Mouse (Mus musculus): ENCODE measurements around the gene Rgmb. TPM values are rescaled to one million over a fixed set of nuclear protein-coding genes. Genes with fewer than 3 reads are reported as not detected.

Rgmb gene
- polyA plus RNA-seq, 1 experiment from 2014 or later = 14.3 TPM

DNA sequence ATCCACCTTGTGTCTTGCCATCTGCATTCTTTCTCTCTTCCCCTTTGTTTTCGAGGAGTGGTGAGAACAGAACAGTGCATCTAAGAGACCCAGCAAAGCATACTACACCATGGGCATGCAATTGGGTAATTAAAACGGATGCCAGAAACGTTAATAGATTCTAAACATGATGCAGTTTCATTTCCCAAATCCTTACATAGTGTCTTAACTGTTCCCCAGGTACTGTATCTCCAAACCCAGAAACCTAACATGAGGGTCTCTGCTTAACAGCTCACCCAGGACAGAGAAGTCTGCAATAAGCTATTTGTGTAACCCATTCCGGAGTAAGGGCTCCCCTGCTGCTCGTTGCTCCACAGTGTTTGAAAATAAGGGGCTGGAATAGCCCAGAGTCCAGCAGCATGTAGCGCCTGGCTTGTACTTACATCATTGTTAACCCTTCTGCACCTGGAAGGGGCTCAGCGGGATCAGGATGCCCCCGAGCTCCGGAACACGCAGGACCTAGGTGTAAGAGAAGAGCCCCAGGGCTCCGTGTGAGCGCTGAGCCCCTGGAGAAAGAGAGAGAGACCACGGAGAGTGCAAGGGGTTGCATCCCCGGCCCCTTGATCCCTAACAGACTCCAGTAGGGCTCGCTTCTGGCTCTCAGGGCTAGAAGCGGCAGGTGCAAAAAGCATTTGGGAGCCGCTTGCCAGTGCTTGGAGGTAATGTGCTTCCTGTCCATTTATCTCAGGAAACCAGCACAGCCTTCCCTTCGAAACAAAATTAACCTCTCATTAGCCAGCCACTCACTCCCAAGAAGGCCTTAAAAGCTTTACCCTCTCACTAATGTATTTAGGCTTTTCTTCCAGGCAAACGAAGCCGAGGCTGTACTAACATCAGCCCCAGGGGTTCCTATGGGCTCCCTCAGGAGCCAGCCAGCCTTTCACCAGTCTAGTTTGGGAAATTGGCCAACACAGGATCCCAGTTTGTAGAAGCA lies 1.4 kb downstream of the Rgmb start:
- H3K27me3 ChIP-seq = peaks cover 41% of the 10 kb centered on the region
- no peak for ATAC-seq (ENCODE audit: insufficient number of reproducible peaks, insufficient read depth, low FRiP score, low TSS enrichment, low read depth)
- peaks cover 31% of the 10 kb centered on the region for H3K4me1 ChIP-seq
- peak overlapping the region; percentile 59 for H3K4me3 ChIP-seq
- WGBS = 2% methylated on average over 20 of the region's 20 CpGs
- peak overlapping the region; percentile 91 for H3K4me2 ChIP-seq
- H3K9me3 ChIP-seq = no peaks in the 10 kb centered on the region
- H3K36me3 ChIP-seq = no peaks in the 10 kb centered on the region
- peak overlapping the region; percentile 72 for H3K9ac ChIP-seq
- peak overlapping the region; percentile 73 for H3K27ac ChIP-seq

DNA sequence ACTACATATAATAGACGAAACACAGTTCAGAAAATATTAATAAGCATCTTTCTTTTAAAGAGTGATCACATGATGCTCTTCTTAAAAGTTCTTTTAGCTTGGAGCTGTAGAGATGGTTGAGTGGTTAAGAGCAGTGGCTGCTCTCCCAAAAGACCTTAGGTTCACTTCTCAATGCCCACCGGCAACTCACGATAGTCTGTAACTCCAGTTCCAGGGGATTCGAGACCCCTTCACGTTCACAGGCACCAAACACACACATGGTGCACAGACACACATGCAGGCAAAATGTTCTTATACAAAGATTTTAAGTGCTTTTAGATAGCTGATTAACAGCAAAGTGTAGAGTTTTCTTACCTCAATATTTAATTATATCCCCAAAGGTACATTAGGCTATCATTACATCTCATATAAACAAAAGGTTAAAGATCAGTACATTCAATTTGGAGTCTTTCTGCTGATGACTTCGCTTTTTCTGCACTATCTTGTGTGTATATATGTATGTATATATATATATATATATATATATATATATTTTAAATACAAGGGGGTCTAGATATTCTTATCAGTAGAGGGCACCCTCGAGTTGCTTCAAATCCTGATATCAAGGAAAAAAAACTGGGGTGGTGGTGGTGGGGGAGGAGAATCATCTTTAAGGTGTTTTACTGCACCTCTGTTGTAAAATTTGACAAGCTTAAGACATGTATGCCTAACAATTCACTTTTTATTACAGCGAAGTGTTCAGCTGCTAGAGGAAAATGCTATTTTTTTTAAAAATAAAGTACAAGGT lies 2.5 kb downstream of the Rgmb start:
- Histone ChIP-seq H3K27me3 (peaks cover 40% of the 10 kb centered on the region), H3K4me2 (peak overlapping the region; percentile 91; the same call in 1 of the 2 replicates), H3K4me1 (peaks cover 42% of the 10 kb centered on the region), H3K4me3 (no peak overlapping the region), H3K9ac (no peak overlapping the region), H3K9me3 (no peaks in the 10 kb centered on the region), H3K27ac (no peak overlapping the region), H3K36me3 (no peaks in the 10 kb centered on the region)
- ATAC-seq (ENCODE audit: insufficient number of reproducible peaks, insufficient read depth, low FRiP score, low TSS enrichment, low read depth) = no peak
- WGBS = 53% methylated on average over 8 of the region's 8 CpGs

DNA sequence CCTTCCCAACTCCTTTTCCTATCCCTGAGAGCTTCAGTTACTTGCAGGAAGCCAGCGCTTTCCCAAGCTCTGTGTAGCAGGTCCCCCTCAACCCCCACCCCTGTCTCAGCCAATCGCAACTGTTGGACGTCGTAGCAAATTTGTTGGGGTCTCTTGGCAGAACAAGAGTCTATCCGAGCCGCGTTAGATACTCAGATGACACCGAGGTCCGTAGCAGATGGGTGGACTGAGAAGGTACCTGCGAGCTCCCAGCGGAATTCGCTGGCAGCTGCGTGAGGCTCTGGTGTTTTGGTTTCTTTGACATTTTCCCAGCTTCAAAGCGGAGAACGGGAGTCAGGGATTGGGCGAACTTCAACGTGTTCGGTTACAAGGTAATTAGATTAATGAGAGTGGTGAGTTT lies 3.9 kb downstream of the Rgmb start:
- Histone ChIP-seq H3K27me3 (peaks cover 32% of the 10 kb centered on the region), H3K4me3 (peak overlapping the region; percentile 94), H3K9me3 (no peaks in the 10 kb centered on the region), H3K9ac (peak overlapping the region; percentile 95), H3K27ac (peak overlapping the region; percentile 60), H3K4me1 (peaks cover 48% of the 10 kb centered on the region), H3K36me3 (no peaks in the 10 kb centered on the region), H3K4me2 (peak overlapping the region; percentile 79)
- no peak for ATAC-seq (ENCODE audit: insufficient number of reproducible peaks, insufficient read depth, low FRiP score, low TSS enrichment, low read depth)
- WGBS = under 1% methylated on average over 18 of the region's 18 CpGs

DNA sequence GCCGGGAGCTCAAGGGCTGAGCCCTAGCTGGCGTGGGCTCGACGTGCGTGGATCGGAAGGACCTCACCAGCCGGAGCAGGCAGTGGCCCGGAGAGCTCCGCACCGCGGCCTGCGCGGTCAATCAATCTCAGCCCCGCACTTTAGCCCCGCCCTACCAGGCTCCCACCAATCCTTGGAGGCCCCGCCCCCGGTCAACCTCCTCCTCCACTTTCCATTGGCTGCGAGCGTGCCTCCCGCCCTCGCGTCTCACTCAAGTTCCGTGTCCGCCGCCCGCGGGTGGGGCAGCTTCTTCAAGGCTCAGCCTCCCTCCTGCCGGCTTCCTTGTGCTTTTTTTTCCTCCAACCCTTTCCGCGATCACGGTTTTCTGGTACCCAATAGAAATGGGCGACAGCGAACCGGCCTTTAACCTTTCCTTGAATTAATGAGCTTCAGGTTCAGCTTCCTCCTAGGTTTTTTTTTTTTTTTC lies 4.4 kb downstream of the Rgmb start:
- Histone ChIP-seq H3K9ac (peak overlapping the region; percentile 95), H3K36me3 (no peaks in the 10 kb centered on the region), H3K4me2 (peak overlapping the region; percentile 79), H3K9me3 (no peaks in the 10 kb centered on the region), H3K27me3 (peaks cover 32% of the 10 kb centered on the region), H3K4me3 (peak overlapping the region; percentile 94), H3K27ac (peak overlapping the region; percentile 92), H3K4me1 (peaks cover 48% of the 10 kb centered on the region)
- under 1% methylated on average over 26 of the region's 34 CpGs for WGBS
- peak; percentile 95 for ATAC-seq (ENCODE audit: insufficient number of reproducible peaks, insufficient read depth, low FRiP score, low TSS enrichment, low read depth)

DNA sequence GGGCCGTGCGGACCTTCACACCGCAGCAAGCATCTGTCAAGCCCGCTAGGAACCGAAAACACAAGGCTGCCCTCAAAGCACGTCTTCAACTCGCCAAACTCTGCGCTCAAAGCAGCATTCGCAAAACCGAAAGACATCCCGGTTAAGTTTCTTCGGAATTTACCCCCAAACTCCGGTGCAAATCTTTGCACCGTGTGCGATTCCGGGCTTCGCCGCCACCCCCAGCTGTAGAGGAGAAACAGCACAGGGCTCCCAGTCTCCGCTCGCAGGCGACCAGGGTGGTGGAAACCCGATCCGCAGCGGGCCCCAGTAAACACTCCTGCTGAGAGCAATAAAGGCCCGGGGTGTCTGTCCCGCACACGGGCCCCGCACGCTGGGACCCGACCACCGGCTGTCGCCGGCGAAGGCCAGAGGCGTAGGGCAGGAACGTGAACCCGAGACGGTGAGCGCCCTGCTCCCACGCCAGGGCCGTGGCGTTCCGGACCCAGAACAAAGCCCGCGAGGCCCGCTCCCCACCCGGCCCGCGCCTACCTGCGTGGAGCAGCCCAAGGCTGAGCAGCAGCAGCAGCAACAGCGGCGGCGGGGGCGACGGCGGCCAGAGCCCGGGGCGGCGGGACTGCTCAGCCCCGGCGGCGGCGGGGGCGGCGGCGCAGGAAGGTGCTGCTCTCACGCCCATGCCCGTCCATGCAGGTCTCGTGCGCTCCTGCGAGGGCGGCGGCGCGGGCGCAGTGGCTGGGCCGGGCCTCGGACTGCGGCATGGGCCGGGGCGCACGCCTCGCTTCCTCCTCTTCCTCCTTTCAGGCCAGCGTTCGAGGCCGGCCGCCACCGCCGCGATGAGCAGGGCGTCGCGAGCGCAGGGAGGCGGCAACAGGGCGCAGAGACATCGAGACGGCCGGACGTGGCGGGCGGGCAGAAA lies 5.1 kb downstream of the Rgmb start:
- H3K36me3 ChIP-seq = no peaks in the 10 kb centered on the region
- peak overlapping the region; percentile 79 for H3K4me2 ChIP-seq
- no peaks in the 10 kb centered on the region for H3K9me3 ChIP-seq
- peak overlapping the region; percentile 92 for H3K27ac ChIP-seq
- peaks cover 46% of the 10 kb centered on the region for H3K4me1 ChIP-seq
- peaks cover 26% of the 10 kb centered on the region for H3K27me3 ChIP-seq
- peak overlapping the region; percentile 95 for H3K9ac ChIP-seq
- ATAC-seq (ENCODE audit: insufficient number of reproducible peaks, insufficient read depth, low FRiP score, low TSS enrichment, low read depth) = peak; percentile 59
- H3K4me3 ChIP-seq = peak overlapping the region; percentile 94
- WGBS = under 1% methylated on average over 102 of the region's 102 CpGs

DNA sequence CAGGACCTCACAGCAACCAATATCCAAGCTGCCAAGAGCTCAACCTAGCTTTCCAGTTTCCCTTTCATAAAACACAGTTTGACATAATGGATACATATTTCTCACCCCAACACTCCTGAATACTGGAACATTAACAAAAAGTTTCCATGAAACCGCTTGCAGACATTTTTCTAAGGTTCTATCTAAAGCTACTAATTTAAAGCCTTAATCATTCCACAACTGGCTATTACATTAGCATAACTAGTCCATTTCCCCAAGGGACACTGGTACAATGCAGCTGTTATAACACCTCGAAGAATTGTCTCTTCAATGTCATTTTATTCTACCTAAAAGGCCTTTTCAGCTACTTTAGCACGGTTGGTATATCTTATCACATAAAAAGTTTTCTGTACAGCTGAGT lies 6.0 kb downstream of the Rgmb start:
- H3K4me3 ChIP-seq = peak overlapping the region; percentile 94
- 19% methylated on average over 3 of the region's 3 CpGs for WGBS
- peak overlapping the region; percentile 95 for H3K9ac ChIP-seq
- peaks cover 46% of the 10 kb centered on the region for H3K4me1 ChIP-seq
- ATAC-seq (ENCODE audit: insufficient number of reproducible peaks, insufficient read depth, low FRiP score, low TSS enrichment, low read depth) = no peak
- peak overlapping the region; percentile 79 for H3K4me2 ChIP-seq
- no peaks in the 10 kb centered on the region for H3K9me3 ChIP-seq
- no peak overlapping the region for H3K27ac ChIP-seq
- peaks cover 19% of the 10 kb centered on the region for H3K27me3 ChIP-seq
- H3K36me3 ChIP-seq = no peaks in the 10 kb centered on the region

DNA sequence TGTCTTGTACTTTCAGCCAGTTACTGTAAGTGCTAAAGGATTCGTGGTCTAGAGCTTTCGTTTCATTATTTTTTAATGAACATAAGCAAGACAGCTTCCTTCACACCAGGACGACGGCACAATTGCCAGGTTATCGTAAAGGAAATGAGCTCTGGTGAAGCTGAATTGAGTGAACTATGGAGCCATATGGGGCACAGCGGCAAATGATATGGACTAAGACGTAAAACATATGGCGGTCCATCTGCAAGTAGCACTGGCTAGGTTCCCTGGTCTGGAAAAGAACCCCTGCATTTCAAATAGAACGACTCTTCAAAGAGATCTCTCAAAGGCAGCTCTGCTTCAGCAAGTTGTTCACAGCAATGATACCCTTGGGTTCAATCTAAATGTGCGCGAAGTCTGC lies 6.5 kb downstream of the Rgmb start:
- ATAC-seq (ENCODE audit: insufficient number of reproducible peaks, insufficient read depth, low FRiP score, low TSS enrichment, low read depth) = no peak
- WGBS = 32% methylated on average over 11 of the region's 11 CpGs
- Histone ChIP-seq H3K27me3 (peaks cover 14% of the 10 kb centered on the region), H3K9ac (peak overlapping the region; percentile 95), H3K4me3 (peak overlapping the region; percentile 94), H3K4me2 (peak overlapping the region; percentile 79), H3K4me1 (peaks cover 45% of the 10 kb centered on the region), H3K9me3 (no peaks in the 10 kb centered on the region), H3K27ac (no peak overlapping the region), H3K36me3 (no peaks in the 10 kb centered on the region)

DNA sequence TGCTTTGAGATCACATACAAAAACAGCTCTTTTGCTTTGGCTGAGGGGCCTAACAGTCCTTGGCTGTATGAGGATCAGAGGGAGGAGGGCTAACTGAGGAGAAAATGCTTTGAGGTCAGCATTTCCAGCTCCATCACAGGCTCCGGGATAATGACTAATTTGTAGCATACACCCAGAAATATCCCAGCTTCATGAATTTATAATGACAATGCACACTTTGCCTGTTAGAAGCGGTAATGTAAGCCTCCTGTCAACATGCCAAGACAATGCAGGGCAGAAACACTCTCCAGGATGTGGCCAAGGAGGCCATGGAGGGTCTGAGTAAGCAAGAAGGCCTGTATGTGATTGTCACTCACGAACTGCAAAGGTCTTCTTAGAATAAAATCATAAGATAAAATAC lies 7.0 kb downstream of the Rgmb start:
- Histone ChIP-seq H3K36me3 (no peaks in the 10 kb centered on the region), H3K4me3 (peak overlapping the region; percentile 94), H3K9ac (peak overlapping the region; percentile 32), H3K4me1 (peaks cover 44% of the 10 kb centered on the region), H3K4me2 (peak overlapping the region; percentile 79), H3K27ac (no peak overlapping the region), H3K27me3 (peaks cover 9% of the 10 kb centered on the region), H3K9me3 (no peaks in the 10 kb centered on the region)
- ATAC-seq (ENCODE audit: insufficient number of reproducible peaks, insufficient read depth, low FRiP score, low TSS enrichment, low read depth) = no peak
- WGBS = 38% methylated on average over 3 of the region's 3 CpGs

DNA sequence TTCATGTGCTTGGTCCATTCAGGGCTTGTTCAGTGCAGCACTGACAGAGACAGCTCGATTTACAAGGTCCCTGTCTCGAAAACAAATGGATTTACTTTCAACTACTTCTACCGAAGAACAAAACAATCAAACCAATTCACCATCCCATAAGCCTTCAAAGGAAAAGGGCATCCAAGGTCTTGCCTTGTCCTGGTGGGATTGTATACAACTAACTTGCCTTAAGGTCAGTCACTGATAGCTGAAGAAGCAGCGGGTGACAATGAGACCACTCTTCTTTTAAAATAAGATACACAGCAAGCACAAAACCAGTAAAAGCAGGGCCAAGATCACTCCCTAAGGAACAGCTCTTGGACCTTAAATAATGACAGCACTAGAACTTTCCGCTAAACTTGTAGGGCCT lies 7.6 kb downstream of the Rgmb start:
- peaks cover 5% of the 10 kb centered on the region; the same call in 1 of the 2 replicates for H3K27me3 ChIP-seq
- H3K36me3 ChIP-seq = peaks cover 2% of the 10 kb centered on the region; the same call in 1 of the 2 replicates
- peaks cover 44% of the 10 kb centered on the region for H3K4me1 ChIP-seq
- 44% methylated on average over 5 of the region's 5 CpGs for WGBS
- ATAC-seq (ENCODE audit: insufficient number of reproducible peaks, insufficient read depth, low FRiP score, low TSS enrichment, low read depth) = no peak
- peak overlapping the region; percentile 79 for H3K4me2 ChIP-seq
- no peak overlapping the region for H3K4me3 ChIP-seq
- H3K9me3 ChIP-seq = no peaks in the 10 kb centered on the region
- no peak overlapping the region for H3K27ac ChIP-seq
- no peak overlapping the region; the same call in 1 of the 2 replicates for H3K9ac ChIP-seq

DNA sequence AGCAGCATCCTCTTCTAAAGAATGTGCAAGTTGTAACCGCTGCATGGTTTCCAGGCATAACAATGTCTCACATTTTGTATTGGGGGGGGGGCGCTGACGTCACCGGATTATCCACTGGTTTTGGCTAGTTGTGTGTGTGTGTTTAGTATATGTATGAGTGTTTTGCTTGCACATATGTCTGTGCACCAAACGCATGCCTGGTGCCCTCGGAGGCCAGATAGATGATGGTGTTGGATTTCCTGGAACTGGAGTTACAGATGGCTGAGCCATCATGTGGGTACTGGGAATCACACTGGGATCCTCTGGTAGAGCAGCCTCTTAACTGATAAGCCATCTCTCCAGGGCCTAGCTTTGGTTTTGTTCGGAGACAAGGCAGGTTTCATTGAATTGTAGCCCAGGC lies 8.5 kb downstream of the Rgmb start:
- 79% methylated on average over 7 of the region's 7 CpGs for WGBS
- H3K36me3 ChIP-seq = peaks cover 11% of the 10 kb centered on the region; the same call in 1 of the 2 replicates
- H3K9me3 ChIP-seq = no peaks in the 10 kb centered on the region
- no peak overlapping the region for H3K27ac ChIP-seq
- H3K4me3 ChIP-seq = no peak overlapping the region
- H3K4me2 ChIP-seq = no peak overlapping the region
- ATAC-seq (ENCODE audit: insufficient number of reproducible peaks, insufficient read depth, low FRiP score, low TSS enrichment, low read depth) = no peak
- no peak overlapping the region for H3K9ac ChIP-seq
- peaks cover 41% of the 10 kb centered on the region for H3K4me1 ChIP-seq
- H3K27me3 ChIP-seq = no peaks in the 10 kb centered on the region
